Mouse (Mus musculus) gastrocnemius, postnatal 4 days (tissue): ENCODE measurements around the gene Gm36245. TPM values are rescaled to one million over a fixed set of nuclear protein-coding genes. Genes with fewer than 3 reads are reported as not detected.

ENCODE experiments used
- total RNA-seq, 2 experiments: library from RNA; stranded (reverse); gene quantifications; 2 replicates each; pipeline ENCODE4 v1.2.3; 2021

The Gm36245 gene
- total RNA-seq, 2 experiments from 2014 or later = not detected

Other genes with a start within 250 kb of the Gm36245 start
- gene Apol7a, start 200.1 kb upstream of the Gm36245 start, total RNA-seq = under 1 TPM; 0.69 to 0.86 TPM
- not detected for gene Apol9a, start 188.1 kb upstream of the Gm36245 start, total RNA-seq
- gene Apol7b, start 151.8 kb upstream of the Gm36245 start, total RNA-seq = under 1 TPM; 0.18 to 0.42 TPM
- not detected for gene Apol10a, start 122.2 kb upstream of the Gm36245 start, total RNA-seq
- not detected for gene Apol11a, start 91.0 kb upstream of the Gm36245 start, total RNA-seq
- gene Apol7c, start 65.9 kb upstream of the Gm36245 start, total RNA-seq = not detected
- gene 1700025B11Rik, start 37.4 kb upstream of the Gm36245 start, total RNA-seq = not detected
- gene Apol10b, start 3.1 kb upstream of the Gm36245 start, total RNA-seq = under 1 TPM; 0.18 to 0.20 TPM
- gene Apol11b, start 44.0 kb downstream of the Gm36245 start, total RNA-seq = not detected
- gene Apol7e, start 99.6 kb downstream of the Gm36245 start, total RNA-seq = under 1 TPM in 1 of 2 experiments, not detected in 1; 0.20 TPM
- not detected for gene Apol9b, start 129.8 kb downstream of the Gm36245 start, total RNA-seq
- under 1 TPM in 1 of 2 experiments, not detected in 1; 0.21 TPM for gene Apol8, start 157.7 kb downstream of the Gm36245 start, total RNA-seq
- 100 to 1,000 TPM; 171 to 187 TPM for gene Myh9, start 242.9 kb downstream of the Gm36245 start, total RNA-seq